Mouse (Mus musculus) brain, embryonic 14.5 days (tissue): ENCODE measurements around the gene Vps13d. TPM values are rescaled to one million over a fixed set of nuclear protein-coding genes. Genes with fewer than 3 reads are reported as not detected.

Experiments used
- DNase-seq: peaks from one replicate; pipeline ENCODE4 v3.0.0-alpha.2; 2011; ENCODE audit warnings: low read depth
- CTCF ChIP-seq: fragments of 200-500 bp; IDR thresholded peaks from 2 replicates; pipeline ENCODE4 v1.5.1; 2012; ENCODE audit warnings: inconsistent platforms, mild to moderate bottlenecking, moderate library complexity, borderline replicate concordance; ENCODE audit not compliant: insufficient read depth, insufficient read length; ENCODE audit errors: extremely low read depth
- POLR2A ChIP-seq: fragments of 200-500 bp; IDR thresholded peaks from 2 replicates; pipeline ENCODE4 v1.6.1; 2012; ENCODE audit warnings: mild to moderate bottlenecking, inconsistent platforms, borderline replicate concordance; ENCODE audit not compliant: poor library complexity, insufficient read depth, insufficient read length, severe bottlenecking; ENCODE audit errors: extremely low read depth
- polyA plus RNA-seq: library from polyadenylated mRNA; depleted of rRNA; stranded (reverse); fragments of >200 nt; gene quantifications from 2 replicates; pipeline ENCODE4 v1.2.3, GENCODE M21; 2012; rRNA removed

Gene Vps13d
- polyA plus RNA-seq: 19.0 and 26.9 TPM in 2 replicates

DNA sequence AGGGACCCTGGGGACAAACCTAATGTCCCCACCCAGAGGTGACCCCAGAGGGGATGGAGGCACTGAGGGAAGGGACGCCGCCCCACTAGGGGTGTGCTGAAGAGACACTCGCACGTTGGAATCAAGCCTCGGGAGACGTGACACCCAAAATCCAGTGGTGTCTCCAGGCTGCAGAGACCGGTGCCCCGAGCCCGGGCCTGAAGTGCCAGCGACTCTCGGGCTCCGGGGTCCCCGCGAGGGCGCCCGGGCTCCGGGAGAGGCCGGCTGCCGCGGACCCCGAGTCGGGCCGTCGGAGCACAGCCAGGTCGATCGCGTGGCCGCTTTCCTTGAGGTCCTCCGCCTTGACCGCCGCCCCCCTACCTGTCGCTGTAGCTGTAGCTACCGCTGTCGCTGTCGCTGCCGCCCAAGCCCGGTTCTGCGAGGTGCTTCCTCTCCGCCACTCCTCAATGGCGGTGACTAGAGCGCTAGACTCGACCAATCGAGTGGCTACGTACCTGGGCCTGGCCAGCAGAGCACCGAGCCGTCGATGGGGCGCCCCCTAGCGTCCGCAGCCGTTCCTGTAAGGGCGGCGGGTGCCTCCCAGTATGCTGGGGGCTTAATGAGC, at the start of gene Vps13d:
Gene Vps13d (minus strand): TSS at position 447 of the 604 bp plus-strand sequence.
- TF ChIP-seq CTCF (peak; percentile 99), POLR2A (peak; percentile 51; the same call in 1 of the 2 replicates)
- peak; percentile 98 for DNase-seq

DNA sequence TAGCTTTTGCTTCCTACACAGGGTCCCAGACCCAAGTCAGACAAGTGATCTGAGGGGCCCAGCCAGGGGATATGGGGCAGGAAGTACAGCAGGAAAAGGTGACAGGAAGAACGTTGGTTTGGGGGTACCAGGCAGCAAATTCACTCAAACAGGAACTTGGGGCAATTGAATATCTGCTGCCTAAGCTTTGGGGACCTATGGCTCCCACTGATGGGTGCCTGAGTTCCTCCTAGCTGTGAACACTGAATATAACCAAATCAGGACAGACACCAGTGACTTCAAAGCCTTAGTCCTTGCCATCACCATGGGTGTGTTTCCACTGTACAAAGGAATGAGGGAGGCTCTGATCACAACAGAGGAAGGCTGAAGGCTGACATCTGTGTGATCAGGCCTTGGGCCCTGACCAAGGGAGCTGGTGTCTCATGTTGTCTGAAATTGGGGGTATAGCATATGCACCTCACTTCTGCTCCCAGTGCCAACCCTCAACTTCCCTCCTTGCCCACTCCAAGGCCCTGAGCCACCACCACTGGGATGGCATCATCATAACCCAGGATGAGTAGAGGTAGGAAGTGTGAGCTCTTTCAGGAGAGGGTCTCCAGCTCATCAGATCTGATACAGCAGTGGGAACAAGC, 48.0 kb upstream of the Vps13d start:
- no peak for TF ChIP-seq POLR2A
- no peak for TF ChIP-seq CTCF
- DNase-seq: no peak

DNA sequence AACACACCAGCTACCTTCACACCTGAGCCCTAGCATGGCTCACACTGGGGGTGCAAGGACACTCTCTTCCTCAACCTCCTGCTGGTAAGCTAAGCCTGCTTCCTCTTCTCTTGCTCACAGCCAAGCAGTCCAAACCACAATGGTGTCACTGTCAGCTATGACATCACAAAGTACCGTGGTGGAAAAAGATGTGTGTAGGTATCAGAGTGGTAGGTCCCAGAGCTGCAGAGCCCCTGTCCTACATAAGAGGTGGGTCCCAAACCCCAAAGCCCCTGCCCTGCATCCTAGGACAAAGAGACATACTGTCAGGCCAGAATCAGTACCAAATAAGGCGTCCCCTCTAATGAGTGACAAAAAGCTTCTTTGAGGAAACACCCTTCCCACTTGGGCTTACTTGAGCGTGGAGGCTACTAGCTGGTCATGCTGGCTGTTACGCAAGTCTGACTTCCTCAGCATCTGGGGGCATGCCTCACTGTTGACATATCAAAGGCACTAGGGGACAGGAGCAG, 46.0 kb upstream of the Vps13d start:
- DNase-seq: no peak
- TF ChIP-seq POLR2A (no peak), CTCF (no peak)

DNA sequence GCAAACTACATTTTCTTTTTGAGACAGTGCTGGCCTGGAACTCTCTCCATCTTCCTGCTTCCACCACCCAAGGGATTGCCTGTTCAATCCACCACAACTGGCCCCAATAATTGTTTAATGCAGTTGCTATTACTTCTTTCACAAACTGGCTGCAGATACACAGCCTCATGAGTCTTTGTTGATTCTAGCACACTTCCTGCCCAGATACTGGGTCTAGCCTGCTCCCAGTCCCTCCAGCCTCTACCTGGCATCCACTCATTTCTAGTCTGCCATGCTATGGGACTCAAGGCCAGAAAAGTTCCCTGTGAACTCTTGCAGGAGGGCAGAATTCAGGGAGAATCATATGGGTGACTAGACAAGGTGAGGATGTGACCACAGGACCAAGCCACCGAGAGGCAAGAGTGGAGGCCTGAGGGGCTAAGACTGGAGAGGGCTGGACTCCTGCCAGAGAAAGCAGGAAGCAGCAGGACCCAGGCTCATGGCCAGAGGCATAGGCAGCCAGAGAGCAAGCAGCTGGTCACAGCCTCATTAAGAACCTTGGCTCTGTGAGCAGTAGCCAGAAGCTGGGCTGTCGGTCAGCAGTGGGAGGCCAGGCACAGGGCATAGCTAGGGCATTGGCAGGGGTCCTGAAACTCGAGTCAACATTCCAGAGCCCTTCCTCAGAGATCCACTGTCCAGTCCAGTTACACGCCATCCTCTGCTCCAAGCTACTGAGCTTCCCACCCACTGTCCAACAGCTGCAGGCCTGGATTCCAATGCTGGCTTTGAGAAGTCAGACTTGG, 44.4 kb upstream of the Vps13d start:
- peak; percentile 35 for DNase-seq
- no peak for TF ChIP-seq POLR2A
- TF ChIP-seq CTCF: no peak

DNA sequence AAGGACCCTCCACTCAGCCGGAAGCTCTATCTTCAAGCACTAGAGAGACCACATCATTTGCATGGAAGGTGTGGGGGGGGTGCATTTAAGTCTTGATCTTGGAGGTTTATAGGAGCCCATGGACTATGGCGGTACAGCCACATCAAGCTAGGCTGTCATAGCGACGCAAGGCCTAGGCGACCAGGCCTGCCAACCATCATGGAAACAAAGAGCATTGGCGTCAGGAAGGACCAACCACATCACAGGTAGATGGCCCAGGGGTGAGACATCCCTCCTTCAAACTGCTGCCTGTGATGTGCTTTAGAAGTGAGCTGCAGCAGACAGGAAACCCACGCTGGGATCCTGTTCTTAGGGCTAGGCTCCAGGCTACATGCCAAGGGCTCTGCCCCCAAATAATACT, 41.2 kb upstream of the Vps13d start:
- DNase-seq: no peak
- TF ChIP-seq POLR2A (no peak), CTCF (no peak)

DNA sequence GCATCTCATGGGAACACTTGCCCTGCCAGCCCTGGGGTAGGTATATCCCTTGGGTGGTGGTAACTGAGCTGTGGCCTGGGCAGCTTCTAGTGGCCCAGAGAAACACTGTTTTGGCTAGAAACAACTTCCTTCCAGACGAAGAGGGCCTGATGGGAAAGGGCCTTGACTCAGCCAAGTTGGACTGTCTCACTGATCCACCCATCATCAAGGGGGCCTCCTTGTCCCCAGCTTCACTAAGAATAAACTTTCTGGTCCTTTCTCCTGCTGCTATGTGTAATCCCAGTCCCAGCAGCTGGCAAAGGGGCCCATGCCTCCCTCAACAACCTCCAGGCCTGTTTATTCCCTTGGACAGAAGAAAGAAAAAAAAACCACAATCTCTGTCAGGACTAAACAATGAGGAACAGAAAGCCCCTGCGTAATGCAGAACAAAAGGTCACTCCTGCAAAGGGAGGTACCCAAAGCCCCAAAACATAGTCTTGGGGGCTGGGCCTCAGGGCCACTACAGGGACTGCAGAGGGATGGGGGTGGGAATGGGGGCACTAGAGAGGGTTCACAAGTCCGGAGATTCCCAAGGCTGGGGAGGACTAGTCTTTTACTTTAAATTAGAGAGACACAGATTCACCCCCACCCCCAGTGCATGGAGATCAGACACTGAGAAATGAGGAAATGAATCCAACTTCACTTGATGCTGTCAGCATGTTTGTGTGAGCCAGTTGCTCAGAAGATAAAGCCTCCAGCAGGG, 38.9 kb upstream of the Vps13d start:
- DNase-seq: no peak
- no peak for TF ChIP-seq CTCF
- no peak for TF ChIP-seq POLR2A

DNA sequence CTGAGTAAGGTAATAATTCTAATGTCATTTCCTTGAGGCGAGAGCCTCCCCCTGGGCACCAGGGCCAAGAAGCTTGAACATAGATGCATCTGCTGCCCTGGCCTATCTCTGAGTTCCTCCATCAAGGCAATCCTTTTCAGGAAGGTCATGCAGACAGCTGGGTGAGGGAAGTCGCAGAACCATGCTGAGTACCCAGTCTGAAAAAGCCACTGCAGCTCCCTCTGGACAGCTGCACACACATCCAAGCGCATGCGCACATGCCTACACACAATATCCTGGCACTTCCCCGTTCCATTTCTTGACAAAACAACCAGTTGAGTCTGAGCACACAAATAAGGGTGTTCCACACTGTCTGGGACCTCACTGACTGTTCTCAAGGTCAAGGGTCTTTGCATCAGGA, 36.9 kb upstream of the Vps13d start:
- no peak for TF ChIP-seq CTCF
- TF ChIP-seq POLR2A: no peak
- DNase-seq: no peak

DNA sequence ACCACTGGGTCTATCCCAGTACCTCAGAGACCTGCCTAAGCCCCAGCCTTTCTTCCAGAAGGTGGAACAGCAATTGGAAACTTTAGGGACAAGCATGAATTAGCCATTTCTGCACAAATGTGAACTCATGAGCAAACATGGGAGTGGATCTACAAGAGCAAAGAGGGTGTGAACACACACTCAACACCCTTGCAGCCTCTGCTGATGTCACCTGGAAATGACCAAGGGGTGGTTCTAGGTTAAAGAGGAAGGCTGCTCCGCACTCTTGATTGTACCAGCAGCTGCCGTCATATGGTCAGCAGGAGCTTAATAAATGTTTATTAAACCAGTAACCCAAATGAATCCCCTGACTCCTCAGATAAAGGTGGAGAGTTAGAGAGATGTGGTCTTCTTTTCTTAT, 35.8 kb upstream of the Vps13d start:
- DNase-seq: no peak
- TF ChIP-seq CTCF: no peak
- TF ChIP-seq POLR2A: no peak

DNA sequence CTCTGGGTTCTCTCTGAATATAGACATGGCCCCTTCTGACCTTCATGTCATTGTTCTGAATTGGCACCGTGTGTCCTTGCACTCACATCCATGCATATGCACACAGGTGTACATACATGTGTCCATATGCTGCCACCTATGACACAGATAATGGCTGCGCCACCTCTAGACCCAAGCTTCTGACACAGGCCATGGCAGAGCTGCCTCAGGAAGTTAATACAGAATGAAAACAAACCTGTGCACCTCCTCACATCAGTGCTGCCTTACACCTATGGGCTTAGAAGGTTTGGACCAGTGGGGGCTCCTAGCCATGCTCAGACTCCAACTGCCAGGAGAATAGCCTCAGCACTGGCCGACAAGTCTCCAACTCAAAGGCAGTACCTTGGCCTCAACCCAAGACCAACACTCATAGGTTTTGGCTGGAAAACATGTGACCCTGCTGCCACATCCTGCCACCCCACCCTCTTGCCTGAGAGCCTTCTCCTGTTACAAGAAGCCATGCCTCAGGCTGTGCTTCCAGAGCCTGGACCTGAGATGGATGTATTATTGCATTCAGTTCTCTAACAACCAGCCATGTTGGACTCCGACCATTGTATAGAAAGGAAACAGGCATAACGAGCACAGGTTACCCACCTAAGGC, 34.8 kb upstream of the Vps13d start:
- no peak for DNase-seq
- TF ChIP-seq CTCF (no peak), POLR2A (no peak)

DNA sequence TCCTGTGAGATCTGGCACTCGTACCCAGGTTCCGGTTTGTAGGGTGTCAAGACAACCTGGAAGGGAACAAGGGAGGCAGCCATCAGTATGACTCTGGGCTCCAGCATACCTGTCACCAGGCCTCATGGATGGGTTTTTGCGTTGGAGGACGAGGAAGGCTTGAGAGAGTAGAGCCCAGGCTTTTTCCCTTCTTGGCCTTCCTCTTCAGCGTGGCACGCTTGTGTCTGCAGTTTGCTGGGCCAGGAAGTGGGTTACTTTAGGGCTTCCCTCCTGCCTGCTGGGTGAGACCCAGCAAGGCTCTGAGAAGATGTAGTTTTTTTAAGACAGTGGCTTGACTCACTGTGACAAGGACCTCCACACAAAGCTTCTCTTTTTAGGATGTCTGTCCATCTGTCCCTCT, 34.2 kb upstream of the Vps13d start:
- DNase-seq: no peak
- TF ChIP-seq POLR2A: no peak
- TF ChIP-seq CTCF: no peak

DNA sequence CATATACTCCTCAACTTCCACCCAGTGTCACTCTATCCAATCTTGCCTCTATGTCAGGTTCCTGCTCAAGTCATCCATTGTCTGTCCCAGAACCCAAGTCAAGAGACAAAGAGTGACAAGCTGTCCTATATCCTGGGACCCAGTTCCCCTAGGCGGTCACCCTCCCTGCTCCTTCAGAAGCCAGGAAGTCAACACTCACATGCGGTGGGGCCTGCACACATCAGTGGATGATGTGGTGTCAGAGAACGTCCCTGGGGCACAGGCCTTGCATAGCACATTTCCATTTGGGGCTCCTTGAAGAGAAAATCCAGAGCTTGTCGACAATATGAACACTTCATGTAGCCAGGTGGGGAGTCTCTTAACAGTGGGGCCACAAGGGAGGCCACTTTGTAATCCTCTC, 29.8 kb upstream of the Vps13d start:
- TF ChIP-seq POLR2A (no peak), CTCF (no peak)
- no peak for DNase-seq

DNA sequence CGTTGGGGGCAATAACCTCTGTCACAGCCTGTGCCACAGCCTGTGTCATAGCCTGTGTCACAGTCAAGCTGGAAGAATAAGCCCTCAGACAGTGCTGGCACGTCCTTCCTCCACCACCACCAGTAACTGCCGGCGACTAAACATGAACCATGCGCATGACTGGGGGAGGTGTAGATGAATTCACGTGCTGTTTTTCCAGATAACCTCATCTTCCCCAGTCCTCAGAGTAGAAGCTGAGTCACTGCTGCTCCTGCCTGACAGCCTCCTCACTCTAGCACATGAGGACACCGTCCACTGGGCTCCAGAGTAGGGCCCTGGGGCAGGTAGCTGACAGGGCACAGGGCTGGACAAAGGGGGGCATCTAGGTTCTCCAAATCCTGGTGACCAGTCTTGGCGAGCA, 27.3 kb upstream of the Vps13d start:
- no peak for TF ChIP-seq POLR2A
- TF ChIP-seq CTCF: no peak
- no peak for DNase-seq
